Mouse (Mus musculus) midbrain, postnatal 0 days (tissue): ENCODE measurements around the gene App. TPM values are rescaled to one million over a fixed set of nuclear protein-coding genes. Genes with fewer than 3 reads are reported as not detected.
A peak's percentile ranks its signal among the peaks of the same experiment; 100 is the strongest.

ENCODE experiments used
- ATAC-seq: fragments of 200-750 bp; cut with Nextera tagmentation; 2 replicates; pipeline ENCODE4 v1.8.0; 2017; ENCODE audit warnings: moderate number of reproducible peaks, mild to moderate bottlenecking, moderate TSS enrichment, moderate library complexity; ENCODE audit not compliant: low FRiP score
- DNase-seq: peaks from one replicate; pipeline ENCODE4 v3.0.0-alpha.2; 2015; ENCODE audit warnings: low spot score
- H3K27ac ChIP-seq: fragments of 300-500 bp; sonication (generic); 2 replicates; pipeline ENCODE4 v1.5.1; 2014; ENCODE audit warnings: low read depth, mild to moderate bottlenecking, low read length, mixed read lengths
- H3K27me3 ChIP-seq: fragments of 300-500 bp; sonication (generic); 2 replicates; pipeline ENCODE4 v1.6.1; 2014; ENCODE audit warnings: low read length, control low read depth, mixed read lengths; ENCODE audit not compliant: insufficient read depth
- H3K36me3 ChIP-seq: fragments of 300-500 bp; sonication (generic); 2 replicates; pipeline ENCODE4 v1.6.1; 2014; ENCODE audit warnings: low read length, control low read depth, mixed read lengths; ENCODE audit not compliant: insufficient read depth
- H3K4me1 ChIP-seq: fragments of 300-500 bp; sonication (generic); 2 replicates; pipeline ENCODE4 v1.6.1; 2014; ENCODE audit warnings: mild to moderate bottlenecking, control low read depth, antibody characterized with exemption, low read length, mixed read lengths; ENCODE audit not compliant: insufficient read depth
- H3K4me2 ChIP-seq: fragments of 300-500 bp; sonication (generic); 2 replicates; pipeline ENCODE4 v1.6.1; 2014; ENCODE audit warnings: low read depth, mild to moderate bottlenecking, low read length, mixed read lengths; ENCODE audit not compliant: poor library complexity, severe bottlenecking
- H3K4me3 ChIP-seq: fragments of 300-500 bp; sonication (generic); 2 replicates; pipeline ENCODE4 v1.5.1; 2014; ENCODE audit warnings: low read depth, mild to moderate bottlenecking, low read length, moderate library complexity
- H3K9ac ChIP-seq: fragments of 300-500 bp; sonication (generic); replicated peaks from 2 replicates; pipeline ENCODE4 v1.6.1; 2014; ENCODE audit warnings: mild to moderate bottlenecking, low read length, moderate library complexity, mixed read lengths; ENCODE audit not compliant: poor library complexity, severe bottlenecking
- H3K9me3 ChIP-seq: fragments of 300-500 bp; sonication (generic); 2 replicates; pipeline ENCODE4 v1.6.1; 2016; ENCODE audit warnings: low read length, control low read depth
- CTCF ChIP-seq: IDR thresholded peaks from 2 replicates; pipeline ENCODE4 v1.5.1; 2016; ENCODE audit warnings: antibody characterized with exemption, mild to moderate bottlenecking
- WGBS: fragments of 180-500 bp; shearing (Covaris S2); extraction: QIAGEN DNeasy Blood & Tissue Kit; methylation state at CpG from one replicate; pipeline ENCODE4 v1.1.7; 2014; 5-methylcytosine and 5-hydroxymethylcytosine counted together
- polyA plus RNA-seq: library from polyadenylated mRNA; unstranded; fragments of >200 nt; fragmentation: Nextera tagmentation; extraction: Ambion mirVana; gene quantifications from 2 replicates; pipeline ENCODE4 v1.2.1, GENCODE M21; 2015
- total RNA-seq: library from RNA; depleted of rRNA; stranded (reverse); fragments of >200 nt; gene quantifications from 2 replicates; pipeline ENCODE4 v1.2.3, GENCODE M21; 2014

App gene
- total and polyA plus RNA-seq, 2 experiments from 2014 or later = 511 to 597 TPM

DNA sequence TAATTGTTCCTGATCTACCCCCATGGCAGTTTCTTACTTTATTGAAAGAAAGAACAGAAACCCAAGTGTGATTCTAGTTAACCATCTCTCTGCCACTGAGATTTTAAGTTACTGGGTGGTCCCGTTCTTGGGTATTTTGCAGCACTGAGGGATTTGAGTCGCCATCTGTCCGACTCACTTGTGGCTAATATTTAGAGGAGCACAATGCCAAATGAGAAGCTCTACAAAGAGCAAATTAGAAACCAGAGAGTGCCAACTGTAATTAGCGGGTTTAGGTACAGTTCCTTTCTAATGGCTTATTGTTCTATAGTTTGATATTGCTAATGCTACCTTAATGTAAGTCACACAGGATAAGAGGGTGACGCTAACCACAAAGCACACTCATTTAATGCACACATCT, 161.4 kb downstream of the App start:
- WGBS = 92% methylated on average over 5 of the region's 5 CpGs
- Histone ChIP-seq H3K9ac (no peak overlapping the region), H3K27me3 (no peaks in the 10 kb centered on the region), H3K4me3 (no peak overlapping the region), H3K36me3 (peaks cover 40% of the 10 kb centered on the region), H3K4me1 (no peaks in the 10 kb centered on the region), H3K4me2 (no peak overlapping the region), H3K9me3 (no peaks in the 10 kb centered on the region), H3K27ac (no peak overlapping the region)
- no peak for DNase-seq
- no peak for TF ChIP-seq CTCF
- no peak for ATAC-seq

DNA sequence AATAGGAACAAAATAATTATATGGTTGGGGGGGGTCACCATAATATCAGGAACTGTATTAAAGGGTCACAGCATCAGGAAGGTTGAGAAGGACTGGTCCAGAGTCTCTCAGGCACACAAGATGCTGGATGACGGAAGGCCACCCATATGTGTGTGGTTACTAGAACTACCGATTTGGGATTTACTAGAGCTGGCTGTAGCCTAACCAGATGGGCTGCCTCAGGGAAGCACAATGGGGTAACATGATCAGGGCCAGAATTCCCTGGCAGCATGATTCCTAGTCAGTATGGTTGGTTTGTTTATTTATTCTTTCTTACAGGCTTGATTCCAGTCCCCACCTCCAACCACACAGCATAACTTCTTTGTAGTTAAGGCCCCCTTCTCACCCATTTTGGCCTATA, 162.9 kb downstream of the App start:
- Histone ChIP-seq H3K4me3 (no peak overlapping the region), H3K27me3 (no peaks in the 10 kb centered on the region), H3K27ac (no peak overlapping the region), H3K36me3 (peaks cover 38% of the 10 kb centered on the region), H3K4me2 (no peak overlapping the region), H3K9ac (no peak overlapping the region), H3K4me1 (no peaks in the 10 kb centered on the region), H3K9me3 (no peaks in the 10 kb centered on the region)
- WGBS = 97% methylated on average over 2 of the region's 2 CpGs
- no peak for ATAC-seq
- TF ChIP-seq CTCF = no peak
- DNase-seq = no peak

DNA sequence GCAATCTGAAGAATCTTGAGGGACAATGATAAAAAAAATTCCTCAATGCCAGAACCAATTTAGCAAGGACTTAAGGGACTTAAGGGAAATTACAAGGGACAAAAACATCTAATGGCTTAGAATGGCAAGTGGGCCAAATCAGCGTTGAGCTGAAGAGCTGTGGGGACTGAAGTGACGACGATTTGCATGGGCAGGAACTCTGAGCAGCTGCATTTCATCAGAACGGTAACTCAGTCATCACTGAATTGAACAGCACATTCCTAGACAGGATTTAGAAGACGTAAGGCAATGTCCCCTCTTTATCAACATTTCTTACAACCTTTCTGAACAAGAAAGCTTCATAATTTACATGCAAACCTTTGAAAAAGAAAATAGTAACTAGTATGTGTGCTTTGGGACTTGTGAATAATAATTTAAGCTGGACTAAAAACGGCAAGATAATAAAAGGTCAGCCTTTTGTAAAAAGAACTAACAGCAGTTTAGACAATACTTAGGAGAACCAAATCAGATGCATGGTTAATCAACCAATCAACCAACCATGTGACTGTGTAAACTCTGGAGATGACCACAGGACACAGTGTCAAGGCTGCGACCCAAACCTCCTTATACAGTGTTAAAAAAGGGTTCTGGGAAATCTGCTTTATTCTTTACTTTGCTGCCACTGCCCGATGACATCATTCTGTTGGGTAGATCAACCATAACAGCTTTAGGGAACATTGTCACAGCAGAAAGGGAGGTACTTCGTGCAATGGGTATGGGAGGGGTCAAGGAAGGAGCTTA, 164.5 kb downstream of the App start:
- H3K4me2 ChIP-seq = no peak overlapping the region
- no peak overlapping the region for H3K27ac ChIP-seq
- no peaks in the 10 kb centered on the region for H3K4me1 ChIP-seq
- no peak overlapping the region for H3K4me3 ChIP-seq
- H3K27me3 ChIP-seq = no peaks in the 10 kb centered on the region
- DNase-seq = no peak
- no peak overlapping the region for H3K9ac ChIP-seq
- H3K9me3 ChIP-seq = no peaks in the 10 kb centered on the region
- ATAC-seq = no peak
- no peak for TF ChIP-seq CTCF
- 48% methylated on average over 9 of the region's 9 CpGs for WGBS
- peaks cover 27% of the 10 kb centered on the region for H3K36me3 ChIP-seq

DNA sequence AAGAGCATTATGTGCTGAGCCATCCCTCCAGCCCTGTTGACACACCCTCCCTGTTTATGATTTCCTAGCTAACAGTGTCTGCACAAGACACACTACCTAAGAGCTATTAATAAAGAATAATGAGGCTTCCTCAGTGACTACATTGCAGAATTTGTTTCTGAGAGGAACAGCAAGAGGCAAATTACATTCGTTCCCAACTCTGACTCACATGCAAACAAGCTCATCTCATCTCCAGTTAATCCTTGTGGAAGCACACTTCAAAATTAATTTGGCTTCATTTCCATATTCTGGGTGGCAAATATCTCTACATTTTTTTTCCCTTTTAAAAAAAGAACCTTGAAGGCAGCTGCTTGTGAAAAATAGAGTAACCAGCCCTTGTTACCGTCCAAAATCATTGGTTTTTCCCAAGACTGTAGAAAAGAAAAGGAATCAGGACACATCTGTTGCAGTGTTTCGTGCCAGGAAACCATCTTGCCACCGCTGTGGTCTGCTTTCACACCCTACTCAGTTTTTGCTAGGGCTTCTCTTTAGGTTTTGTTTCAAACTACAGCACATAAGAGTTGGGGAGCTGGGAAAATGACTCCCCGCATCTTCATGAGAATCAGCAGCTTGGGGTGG, 171.5 kb downstream of the App start:
- Histone ChIP-seq H3K4me2 (no peak overlapping the region), H3K9ac (no peak overlapping the region), H3K27me3 (no peaks in the 10 kb centered on the region), H3K36me3 (peaks cover 22% of the 10 kb centered on the region), H3K4me1 (no peaks in the 10 kb centered on the region), H3K27ac (no peak overlapping the region), H3K9me3 (no peaks in the 10 kb centered on the region), H3K4me3 (no peak overlapping the region)
- DNase-seq (peak; percentile 45), ATAC-seq (no peak)
- TF ChIP-seq CTCF = no peak
- 91% methylated on average over 5 of the region's 5 CpGs for WGBS

DNA sequence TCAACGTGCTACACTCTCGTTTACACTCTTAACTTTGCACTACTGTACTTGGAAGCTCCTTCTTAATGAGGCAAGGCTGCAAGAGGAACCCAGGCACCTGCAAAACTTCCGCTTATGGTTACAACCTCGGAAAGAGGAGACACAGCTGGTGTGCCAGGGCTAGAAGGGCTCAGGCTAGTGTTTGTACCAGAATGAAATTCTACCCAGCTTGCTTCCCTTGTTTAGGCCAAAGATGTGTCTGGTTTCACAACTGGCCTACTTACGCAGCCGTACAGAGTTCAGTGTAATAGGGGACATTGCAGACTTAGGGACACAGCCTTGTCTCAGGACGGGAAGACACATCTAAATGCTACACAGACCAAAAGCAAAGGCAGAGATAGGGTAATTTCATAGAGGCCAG, 173.3 kb downstream of the App start:
- Histone ChIP-seq H3K36me3 (peaks cover 22% of the 10 kb centered on the region), H3K9me3 (no peaks in the 10 kb centered on the region), H3K4me1 (no peaks in the 10 kb centered on the region; the same call in 1 of the 2 replicates), H3K4me3 (no peak overlapping the region), H3K27ac (no peak overlapping the region), H3K4me2 (no peak overlapping the region), H3K27me3 (no peaks in the 10 kb centered on the region), H3K9ac (no peak overlapping the region)
- no peak for ATAC-seq
- WGBS = 91% methylated on average over 7 of the region's 7 CpGs
- DNase-seq = no peak
- no peak for TF ChIP-seq CTCF

GRCm38 (mm10) chr16:84997551-84997950, 176.0 kb downstream of the App start:
- no peaks in the 10 kb centered on the region for H3K9me3 ChIP-seq
- 66% methylated on average over 3 of the region's 3 CpGs for WGBS
- H3K27ac ChIP-seq = no peak overlapping the region
- no peak overlapping the region for H3K9ac ChIP-seq
- TF ChIP-seq CTCF = no peak
- no peaks in the 10 kb centered on the region; the same call in 1 of the 2 replicates for H3K4me1 ChIP-seq
- ATAC-seq = no peak
- H3K4me3 ChIP-seq = no peak overlapping the region
- no peak for DNase-seq
- peaks cover 24% of the 10 kb centered on the region for H3K36me3 ChIP-seq
- H3K4me2 ChIP-seq = no peak overlapping the region
- no peaks in the 10 kb centered on the region for H3K27me3 ChIP-seq
